Mouse (Mus musculus) gonadal fat pad, adult 2 months (tissue): ENCODE data around the gene AW011738. TPM values are rescaled to one million over a fixed set of nuclear protein-coding genes. Genes with fewer than 3 reads are reported as not detected.

Source experiments
- DNase-seq: peaks from one replicate; pipeline ENCODE4 v3.0.0-alpha.2; 2012; ENCODE audit warnings: low read depth
- polyA plus RNA-seq: library from polyadenylated mRNA; depleted of rRNA; stranded (reverse); fragments of >200 nt; gene quantifications from 2 replicates; pipeline ENCODE4 v1.2.3, GENCODE M21; 2012; rRNA removed

AW011738 gene
- polyA plus RNA-seq, 1 experiment = 3.5 TPM

DNA sequence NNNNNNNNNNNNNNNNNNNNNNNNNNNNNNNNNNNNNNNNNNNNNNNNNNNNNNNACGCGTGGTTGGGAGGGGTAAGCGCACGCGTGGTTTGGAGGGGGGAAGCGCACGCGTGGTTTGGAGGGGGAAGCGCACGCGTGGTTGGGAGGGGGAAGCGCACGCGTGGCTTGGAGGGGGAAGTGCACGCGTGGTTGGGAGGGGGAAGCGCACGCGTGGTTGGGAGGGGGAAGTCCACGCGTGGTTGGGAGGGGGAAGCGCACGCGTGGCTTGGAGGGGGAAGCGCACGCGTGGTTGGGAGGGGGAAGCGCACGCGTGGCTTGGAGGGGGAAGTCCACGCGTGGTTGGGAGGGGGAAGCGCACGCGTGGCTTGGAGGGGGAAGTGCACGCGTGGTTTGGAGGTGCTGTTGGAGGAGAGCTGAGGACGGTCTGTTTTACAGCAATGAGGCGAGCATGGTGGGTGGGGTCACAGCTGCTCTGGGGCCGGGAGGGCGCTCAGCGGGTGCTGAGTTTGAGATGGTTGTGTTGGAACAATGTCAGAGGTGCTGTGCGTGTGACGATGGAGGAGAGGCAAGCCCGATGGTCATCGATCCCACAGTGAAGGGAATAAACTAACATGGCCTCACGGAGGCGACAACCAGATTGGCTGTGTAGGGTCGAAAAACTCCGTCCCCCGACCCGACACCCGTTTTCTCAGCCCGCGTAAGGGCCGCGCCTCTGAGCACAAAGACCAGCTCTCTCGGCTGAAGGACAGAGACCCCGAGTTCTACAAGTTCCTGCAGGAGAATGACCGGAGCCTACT, 33.7 kb downstream of the AW011738 start:
- no peak for DNase-seq

DNA sequence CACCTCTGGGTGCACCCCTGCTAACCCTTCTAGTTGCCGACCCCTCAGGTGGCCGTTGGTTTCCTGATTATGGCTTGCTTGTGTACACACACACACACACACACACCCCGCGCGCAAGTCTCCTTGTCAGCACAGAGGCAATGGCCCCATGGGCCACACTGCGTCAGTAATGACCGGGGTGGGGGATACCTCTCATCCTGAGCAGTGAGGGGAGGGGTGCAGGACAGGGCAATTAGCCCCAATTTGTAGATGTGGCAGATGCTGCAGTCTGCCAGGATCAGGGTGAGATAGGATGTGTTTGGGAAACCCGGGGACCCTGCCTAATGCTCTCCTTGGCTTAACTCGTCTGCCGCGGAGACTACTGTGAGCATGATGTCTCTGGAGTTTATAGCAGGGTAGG, 46.5 kb downstream of the AW011738 start:
- DNase-seq = no peak

DNA sequence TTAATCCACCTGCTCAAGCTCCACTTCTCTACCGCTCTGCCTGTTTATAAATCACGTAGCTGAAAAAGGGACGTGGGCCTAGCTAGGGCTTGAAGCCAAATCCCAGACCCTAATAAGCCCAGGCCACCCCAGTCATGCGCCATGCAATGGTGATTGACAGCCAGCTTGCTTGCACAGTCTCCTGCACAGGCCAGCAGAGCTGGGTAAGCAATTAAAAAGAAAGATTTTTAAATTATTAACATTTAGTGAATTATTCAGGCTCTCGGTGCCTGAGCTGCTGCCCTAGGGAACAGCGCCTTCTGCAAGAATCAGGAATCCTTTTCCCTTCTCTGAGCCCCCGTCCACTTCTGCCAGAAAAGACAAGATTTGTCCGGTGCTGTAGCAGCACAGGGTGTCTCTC, 48.0 kb downstream of the AW011738 start:
- DNase-seq = no peak

DNA sequence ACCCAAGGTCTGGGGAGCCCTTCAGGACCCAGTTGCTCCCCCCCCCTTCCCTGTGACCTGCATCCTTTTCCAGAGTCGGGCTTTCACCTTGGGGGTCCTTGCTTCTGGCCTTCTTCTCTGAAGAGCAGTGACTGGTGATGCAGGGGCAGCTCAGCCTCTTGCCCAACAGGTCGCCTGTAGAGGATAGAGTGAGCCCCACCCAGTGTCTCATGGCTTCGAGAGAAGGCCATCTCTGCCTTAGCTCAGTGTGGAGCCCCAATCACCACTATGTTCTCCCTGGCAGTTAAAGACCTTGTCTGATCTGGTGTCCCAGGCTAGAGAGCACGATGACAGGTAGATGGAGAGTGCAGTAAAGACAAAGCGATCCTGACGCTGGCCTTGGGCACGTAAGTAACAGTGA, 49.0 kb downstream of the AW011738 start:
- DNase-seq = no peak

DNA sequence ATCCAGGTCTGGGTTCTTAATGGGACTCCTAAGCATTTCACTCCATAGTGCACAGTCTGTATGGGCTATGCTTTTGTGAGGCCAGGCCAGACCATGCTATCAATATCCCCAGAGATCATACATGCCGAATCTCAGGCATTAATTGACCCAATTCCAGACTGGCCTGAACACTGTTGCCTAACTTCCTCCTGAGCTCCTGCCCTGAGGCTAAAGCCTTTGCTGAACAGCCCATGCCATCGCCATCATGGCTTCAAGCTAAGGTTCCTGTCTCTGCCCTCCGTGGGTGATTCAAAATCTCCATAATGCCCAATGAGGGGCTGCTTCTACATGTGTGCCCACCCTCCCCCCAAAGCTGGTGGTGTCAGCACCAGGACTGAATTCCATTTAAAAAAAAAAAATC, 49.5 kb downstream of the AW011738 start:
- no peak for DNase-seq

DNA sequence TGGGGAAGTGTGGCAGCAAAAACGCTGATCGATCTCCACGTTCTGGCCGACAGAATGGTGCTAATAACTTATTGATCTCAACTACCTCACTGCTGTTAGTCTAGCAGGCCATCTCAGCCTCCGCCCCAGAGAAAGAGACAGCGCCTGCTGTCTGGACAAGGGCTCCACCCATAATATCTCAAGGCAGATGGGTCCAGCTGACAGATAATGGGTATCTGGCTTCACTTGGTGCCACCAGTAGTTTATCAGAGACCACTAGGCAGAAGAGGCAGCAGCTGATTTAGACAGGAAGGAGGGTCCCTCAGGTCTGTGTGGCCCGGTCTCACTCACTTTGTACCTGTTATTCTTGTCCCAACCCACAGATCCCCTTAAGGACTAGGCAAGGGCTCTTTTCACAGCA, 49.9 kb downstream of the AW011738 start:
- DNase-seq = no peak

DNA sequence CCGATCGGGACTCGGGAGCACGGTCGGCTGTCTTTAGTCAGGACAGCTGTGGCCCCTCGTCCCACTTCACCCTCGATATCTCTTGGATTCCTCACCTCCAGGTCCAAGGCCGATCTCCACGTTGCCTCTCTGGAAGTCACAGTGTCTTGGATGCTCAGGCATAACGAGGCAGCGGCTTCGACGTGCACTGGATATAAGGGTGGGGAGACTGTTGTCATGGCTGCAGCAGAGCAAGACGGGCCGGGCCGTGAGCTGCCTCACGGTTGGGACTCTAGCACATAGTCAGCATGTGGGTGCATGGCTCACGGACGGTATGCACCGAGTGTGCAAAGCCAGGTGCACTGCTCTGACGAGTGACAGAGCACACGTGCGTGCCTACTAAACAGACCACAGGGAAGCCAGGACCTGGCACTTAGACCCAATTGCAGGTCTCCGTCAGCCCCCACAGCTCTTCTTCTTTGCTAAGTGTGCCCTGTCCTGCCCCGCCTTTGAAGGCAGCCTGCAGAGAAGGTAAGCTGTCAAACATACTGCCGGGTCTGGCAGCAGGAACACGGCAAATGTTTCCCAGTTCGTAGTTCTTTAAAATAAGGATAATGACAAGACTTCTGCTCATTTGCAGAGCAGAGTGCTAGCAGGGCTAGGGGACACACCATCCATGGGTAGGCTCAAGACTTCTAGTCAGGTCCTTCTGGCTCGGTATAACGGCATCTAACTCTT, 51.4 kb downstream of the AW011738 start:
- no peak for DNase-seq

Other genes with a start within 250 kb of the AW011738 start
- gene C1qtnf12, start 241.0 kb upstream of the AW011738 start, polyA plus RNA-seq = 131 and 135 TPM in 2 replicates
- gene B3galt6, start 210.7 kb upstream of the AW011738 start, polyA plus RNA-seq = 8.8 and 9.6 TPM in 2 replicates
- gene Sdf4, start 210.4 kb upstream of the AW011738 start, polyA plus RNA-seq = 119 and 131 TPM in 2 replicates
- 3.5 and 3.8 TPM in 2 replicates for gene Tnfrsf4, start 189.5 kb upstream of the AW011738 start, polyA plus RNA-seq
- 3.5 and 3.6 TPM in 2 replicates for gene Tnfrsf18, start 177.1 kb upstream of the AW011738 start, polyA plus RNA-seq
- 17.0 and 21.7 TPM in 2 replicates for gene Ttll10, start 143.9 kb upstream of the AW011738 start, polyA plus RNA-seq
- 23.5 and 23.8 TPM in 2 replicates for gene 9430015G10Rik, start 93.3 kb upstream of the AW011738 start, polyA plus RNA-seq
- gene Rnf223, start 72.8 kb upstream of the AW011738 start, polyA plus RNA-seq = 0.58 and 0.86 TPM in 2 replicates
- gene Agrn, start 5.8 kb upstream of the AW011738 start, polyA plus RNA-seq = 71.1 and 73.9 TPM in 2 replicates
- gene Isg15, start 2.5 kb upstream of the AW011738 start, polyA plus RNA-seq = 10.5 and 11.0 TPM in 2 replicates
- 0.55 and 0.75 TPM in 2 replicates for gene Perm1, start 12.6 kb downstream of the AW011738 start, polyA plus RNA-seq
- 37.5 and 39.1 TPM in 2 replicates for gene Plekhn1, start 31.6 kb downstream of the AW011738 start, polyA plus RNA-seq
- 54.6 and 67.1 TPM in 2 replicates for gene Noc2l, start 32.7 kb downstream of the AW011738 start, polyA plus RNA-seq
- 0.47 and 2.2 TPM in 2 replicates for gene Samd11, start 52.4 kb downstream of the AW011738 start, polyA plus RNA-seq
- 0.05 TPM in 1 of 2 replicates, not detected in the other for gene Vmn2r-ps159, start 127.8 kb downstream of the AW011738 start, polyA plus RNA-seq